Mouse (Mus musculus) testis, adult 2 months (tissue): Measurements from ENCODE around the gene Fibp. TPM values are rescaled to one million over a fixed set of nuclear protein-coding genes. Genes with fewer than 3 reads are reported as not detected.
"Not testable (repeated sequence)": the region's sequence is repeated elsewhere in the genome, so short reads cannot be mapped to it uniquely, and the experiment has no call there.

Source experiments
- H3K27ac ChIP-seq: fragments of 200-500 bp; 2 replicates; pipeline ENCODE4 v1.5.1; 2012; ENCODE audit warnings: low read depth, low read length; ENCODE audit not compliant: control insufficient read depth, insufficient read depth
- H3K27me3 ChIP-seq: fragments of 200-500 bp; 2 replicates; pipeline ENCODE4 v1.6.1; 2012; ENCODE audit warnings: mild to moderate bottlenecking, low read length, moderate library complexity; ENCODE audit not compliant: control insufficient read depth, insufficient read depth
- H3K36me3 ChIP-seq: fragments of 200-500 bp; 2 replicates; pipeline ENCODE4 v1.6.1; 2012; ENCODE audit warnings: mild to moderate bottlenecking, low read length; ENCODE audit not compliant: control insufficient read depth, insufficient read depth
- H3K4me1 ChIP-seq: fragments of 200-500 bp; 2 replicates; pipeline ENCODE4 v1.6.1; 2012; ENCODE audit warnings: low read length; ENCODE audit not compliant: control insufficient read depth, insufficient read depth
- H3K4me3 ChIP-seq: fragments of 200-500 bp; 2 replicates; pipeline ENCODE4 v1.5.1; 2012; ENCODE audit warnings: low read depth, mild to moderate bottlenecking, low read length, moderate library complexity, mixed read lengths; ENCODE audit not compliant: control insufficient read depth
- CTCF ChIP-seq: fragments of 200-500 bp; IDR thresholded peaks from 2 replicates; pipeline ENCODE4 v1.5.1; 2012; ENCODE audit warnings: low read depth, mild to moderate bottlenecking, inconsistent platforms, low read length, moderate library complexity; ENCODE audit not compliant: control insufficient read depth, insufficient read depth, insufficient replicate concordance
- POLR2A ChIP-seq: fragments of 200-500 bp; IDR thresholded peaks from 2 replicates; pipeline ENCODE4 v1.6.1; 2012; ENCODE audit warnings: low read depth, mild to moderate bottlenecking, inconsistent platforms, low read length, moderate library complexity; ENCODE audit not compliant: control insufficient read depth
- polyA plus RNA-seq: library from polyadenylated mRNA; depleted of rRNA; stranded (reverse); fragments of >200 nt; gene quantifications from 2 replicates; pipeline ENCODE4 v1.2.3, GENCODE M21; 2012

The Fibp gene
- polyA plus RNA-seq, 1 experiment, result 71.3 TPM

DNA sequence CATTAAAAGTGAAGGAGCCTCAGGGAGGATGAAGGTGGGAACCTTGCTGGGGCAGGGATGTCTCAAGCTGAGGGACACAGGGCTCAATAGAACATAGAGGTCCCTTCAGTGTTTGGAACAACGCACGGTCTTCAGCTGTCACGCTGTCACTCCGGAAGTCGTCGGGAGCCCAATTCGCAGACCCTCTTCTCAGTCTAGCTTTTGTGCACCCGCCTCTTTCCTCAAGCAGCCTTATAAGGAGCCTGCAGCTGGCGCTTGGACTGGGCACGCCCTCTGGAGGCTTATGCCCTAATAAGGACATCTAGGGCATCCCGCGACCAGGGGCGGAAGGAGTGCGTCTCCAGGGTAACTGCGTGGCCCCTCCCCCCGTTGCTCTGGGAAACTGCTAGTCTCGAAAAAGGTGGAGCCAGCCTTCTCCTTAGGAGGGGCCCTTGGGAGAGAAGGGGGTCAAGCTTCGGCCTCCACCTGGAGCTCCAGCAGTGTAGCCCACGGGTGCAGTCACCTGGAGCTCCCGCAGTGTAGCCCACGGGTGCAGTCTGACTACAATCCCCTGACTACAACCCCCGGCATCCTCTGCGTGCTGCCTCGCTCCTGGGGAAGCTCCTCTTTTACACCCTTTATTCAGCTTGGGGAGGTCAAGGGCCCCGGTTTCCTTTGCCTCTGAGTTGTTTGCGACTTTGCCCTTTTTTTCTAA, 28.6 kb downstream of the Fibp start:
- Histone ChIP-seq H3K4me1 (peaks cover 7% of the 10 kb centered on the region), H3K36me3 (no peaks in the 10 kb centered on the region; the same call in 1 of the 2 replicates), H3K27me3 (no peaks in the 10 kb centered on the region), H3K27ac (peak overlapping the region; percentile 94), H3K4me3 (peak overlapping the region; percentile 88)
- TF ChIP-seq POLR2A, result peak; percentile 73
- no peak for TF ChIP-seq CTCF

DNA sequence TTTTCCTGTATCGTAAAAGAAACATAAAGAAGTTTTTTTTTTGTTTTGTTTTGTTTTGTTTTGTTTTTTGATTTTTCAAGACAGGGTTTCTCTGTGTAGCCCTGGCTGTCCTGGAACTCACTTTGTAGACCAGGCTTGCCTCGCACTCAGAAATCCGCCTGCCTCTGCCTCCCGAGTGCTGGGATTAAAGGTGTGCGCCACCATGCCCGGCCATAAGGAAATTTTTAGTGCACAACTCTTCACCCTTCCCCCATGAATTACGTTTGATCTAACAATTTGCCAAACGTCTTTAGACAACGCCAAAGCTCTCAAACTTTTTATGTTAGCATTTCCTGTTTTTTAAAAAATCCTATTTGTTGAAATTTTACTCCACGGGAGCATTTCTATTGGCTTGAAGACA, 29.3 kb downstream of the Fibp start:
- not testable (repeated sequence) for H3K36me3 ChIP-seq, H3K4me1 ChIP-seq

DNA sequence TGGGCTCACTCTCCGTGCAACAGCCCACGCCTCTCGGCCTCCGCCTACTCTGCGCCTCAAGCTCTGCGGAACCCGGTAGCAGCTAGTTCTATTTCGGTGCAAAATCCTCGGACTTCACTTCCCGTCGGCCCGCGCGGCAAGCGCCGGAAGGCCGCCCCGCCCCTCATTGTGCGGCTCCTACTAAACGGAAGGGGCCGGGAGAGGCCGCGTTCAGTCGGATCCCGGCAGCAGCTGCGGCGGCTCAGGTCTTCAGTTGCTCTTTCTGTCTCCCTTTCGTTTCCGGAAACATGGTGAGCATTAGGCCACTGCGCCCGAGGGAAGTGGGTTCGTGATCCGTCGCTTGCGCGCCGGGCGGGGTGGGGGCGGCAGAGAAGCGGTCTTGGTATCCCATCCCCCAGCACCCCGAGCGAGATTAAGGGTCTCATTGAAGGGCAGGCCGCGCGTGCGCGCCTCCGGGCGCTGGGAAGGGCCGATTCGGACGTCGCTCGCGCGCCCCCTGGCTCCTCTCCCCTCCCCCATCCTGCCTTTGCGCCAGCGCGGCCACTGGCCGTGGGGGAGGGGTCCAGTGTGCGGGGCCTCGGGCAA, 30.0 kb downstream of the Fibp start, which contains the start of gene Cfl1:
Gene Cfl1, plus strand, starts transcription at position 143 of the 585 bp plus-strand sequence.
- no peaks in the 10 kb centered on the region; the same call in none of the 2 replicates for H3K36me3 ChIP-seq
- peaks cover 7% of the 10 kb centered on the region for H3K4me1 ChIP-seq
- peak within 1 kb of the TSS; percentile 90 for H3K4me3 ChIP-seq
- no peak for TF ChIP-seq CTCF
- peak; percentile 95 for TF ChIP-seq POLR2A
- H3K27me3 ChIP-seq, result no peaks in the 10 kb centered on the region
- H3K27ac ChIP-seq, result peak within 1 kb of the TSS; percentile 96

More for the DNA sequence above, 29.3 kb downstream of the Fibp start:
- H3K4me3 ChIP-seq, result peak overlapping the region; percentile 67
- peak overlapping the region; percentile 96 for H3K27ac ChIP-seq
- H3K27me3 ChIP-seq, result not testable (repeated sequence)

DNA sequence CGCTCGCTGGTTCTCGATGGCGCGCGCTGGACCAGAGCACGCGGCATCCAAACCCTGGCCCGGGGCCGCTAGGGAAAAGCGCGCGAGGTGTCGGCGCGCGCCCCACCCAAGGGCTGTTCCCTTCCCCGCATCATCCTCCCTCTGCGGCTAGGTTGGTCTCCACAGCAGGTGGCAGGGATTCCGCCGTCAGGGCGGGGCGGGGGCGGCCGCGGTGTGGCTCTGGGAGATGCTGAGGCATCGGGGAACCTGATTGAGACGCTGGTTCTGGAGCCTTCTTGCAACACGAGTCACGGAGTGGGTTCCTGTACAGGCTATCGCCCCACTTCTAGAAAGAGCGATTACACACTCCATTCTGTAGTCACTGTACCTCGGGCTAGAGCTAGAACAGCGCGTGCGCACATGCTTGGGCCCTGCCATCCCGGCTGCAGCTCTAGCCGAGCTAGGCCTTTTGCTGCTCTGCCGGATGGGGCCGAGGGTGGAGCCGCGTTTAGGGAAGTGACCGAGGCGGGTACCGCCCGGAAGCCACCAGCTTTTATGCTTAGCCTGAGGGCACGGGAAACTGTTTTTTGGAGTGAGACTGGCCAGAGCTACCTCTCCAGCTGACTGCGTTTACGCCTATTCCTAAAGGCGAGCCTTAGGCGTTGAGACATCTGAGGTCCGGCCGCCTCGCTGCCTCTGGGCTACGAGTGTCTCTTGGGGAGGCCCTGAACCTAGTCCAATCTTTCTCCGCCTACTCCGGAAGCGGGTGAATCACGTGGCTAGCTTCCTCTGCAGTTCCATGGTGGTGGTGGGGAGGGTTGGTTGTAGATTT, 30.7 kb downstream of the Fibp start:
- Histone ChIP-seq H3K4me1 (peaks cover 7% of the 10 kb centered on the region), H3K27me3 (no peaks in the 10 kb centered on the region), H3K4me3 (peak overlapping the region; percentile 90), H3K27ac (peak overlapping the region; percentile 96), H3K36me3 (no peaks in the 10 kb centered on the region; the same call in none of the 2 replicates)
- TF ChIP-seq CTCF, result no peak
- peak; percentile 52 for TF ChIP-seq POLR2A

DNA sequence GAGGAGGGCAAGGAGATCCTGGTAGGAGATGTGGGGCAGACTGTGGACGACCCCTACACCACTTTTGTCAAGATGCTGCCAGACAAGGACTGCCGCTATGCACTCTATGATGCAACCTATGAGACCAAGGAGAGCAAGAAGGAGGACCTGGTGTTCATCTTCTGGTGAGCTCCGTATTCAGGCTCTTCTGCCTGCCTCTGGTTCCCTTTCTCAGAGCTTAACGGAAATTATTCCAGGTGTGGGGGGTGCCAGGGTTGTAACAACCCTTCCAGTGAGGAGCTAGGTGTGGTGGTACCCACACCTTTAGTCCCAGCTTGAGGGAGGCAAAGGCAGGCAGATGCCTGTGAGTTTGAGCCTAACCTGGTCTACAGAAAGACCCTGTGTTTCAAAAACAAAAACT, 32.2 kb downstream of the Fibp start:
- H3K4me1 ChIP-seq, result peaks cover 5% of the 10 kb centered on the region
- H3K27me3 ChIP-seq, result no peaks in the 10 kb centered on the region
- no peak for TF ChIP-seq CTCF
- no peak for TF ChIP-seq POLR2A
- H3K27ac ChIP-seq, result peak overlapping the region; percentile 28; the same call in 1 of the 2 replicates
- H3K36me3 ChIP-seq, result no peaks in the 10 kb centered on the region; the same call in none of the 2 replicates
- H3K4me3 ChIP-seq, result peak overlapping the region; percentile 44

DNA sequence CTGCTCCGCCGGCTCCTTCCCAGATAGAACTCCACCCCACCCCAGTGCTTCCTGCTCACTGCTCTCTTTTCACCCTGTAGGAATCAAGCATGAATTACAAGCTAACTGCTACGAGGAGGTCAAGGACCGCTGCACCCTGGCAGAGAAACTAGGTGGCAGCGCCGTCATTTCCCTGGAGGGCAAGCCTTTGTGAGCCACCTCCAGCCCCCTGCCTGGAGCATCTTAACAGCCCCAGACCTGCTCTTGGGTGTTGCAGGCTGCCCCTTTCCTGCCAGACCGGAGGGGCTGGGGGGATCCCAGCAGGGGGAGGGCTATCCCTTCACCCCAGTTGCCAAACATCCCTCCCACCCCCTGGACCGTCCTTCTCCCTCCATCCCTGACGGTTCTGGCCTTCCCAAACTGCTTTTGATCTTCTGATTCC, 32.9 kb downstream of the Fibp start:
- not testable (repeated sequence) for H3K27me3 ChIP-seq, H3K27ac ChIP-seq, H3K36me3 ChIP-seq, H3K4me3 ChIP-seq, H3K4me1 ChIP-seq

DNA sequence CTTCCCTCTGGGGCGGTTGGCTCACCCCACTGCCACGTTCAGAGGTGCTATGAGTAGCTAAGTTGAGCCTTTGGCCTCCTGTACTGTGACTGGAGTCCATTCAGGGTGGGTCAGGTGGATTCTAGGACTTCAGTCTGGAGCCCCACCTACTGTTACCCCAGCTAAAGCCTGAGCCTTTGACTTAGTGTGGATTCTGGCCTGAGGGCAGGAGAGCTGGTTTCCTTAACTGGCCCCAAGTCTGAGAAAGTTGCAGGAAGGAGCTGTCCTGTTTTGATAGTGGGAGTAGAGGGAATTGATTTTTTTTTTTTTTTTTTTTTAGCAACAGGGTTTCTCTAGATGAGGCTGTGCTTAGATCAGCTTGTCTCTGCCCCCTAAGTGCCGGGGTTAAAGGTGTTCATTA, 33.9 kb downstream of the Fibp start:
- TF ChIP-seq CTCF (no peak), POLR2A (no peak)
- Histone ChIP-seq H3K27ac (no peak overlapping the region), H3K4me1 (peaks cover 2% of the 10 kb centered on the region; the same call in 1 of the 2 replicates), H3K4me3 (no peak overlapping the region), H3K36me3 (no peaks in the 10 kb centered on the region; the same call in none of the 2 replicates), H3K27me3 (no peaks in the 10 kb centered on the region)
